Mouse (Mus musculus): Measurements from ENCODE around the gene Rps15. TPM values are rescaled to one million over a fixed set of nuclear protein-coding genes. Genes with fewer than 3 reads are reported as not detected.

The Rps15 gene
- total and polyA plus RNA-seq, 2 experiments, result 510 to 1,012 TPM

DNA sequence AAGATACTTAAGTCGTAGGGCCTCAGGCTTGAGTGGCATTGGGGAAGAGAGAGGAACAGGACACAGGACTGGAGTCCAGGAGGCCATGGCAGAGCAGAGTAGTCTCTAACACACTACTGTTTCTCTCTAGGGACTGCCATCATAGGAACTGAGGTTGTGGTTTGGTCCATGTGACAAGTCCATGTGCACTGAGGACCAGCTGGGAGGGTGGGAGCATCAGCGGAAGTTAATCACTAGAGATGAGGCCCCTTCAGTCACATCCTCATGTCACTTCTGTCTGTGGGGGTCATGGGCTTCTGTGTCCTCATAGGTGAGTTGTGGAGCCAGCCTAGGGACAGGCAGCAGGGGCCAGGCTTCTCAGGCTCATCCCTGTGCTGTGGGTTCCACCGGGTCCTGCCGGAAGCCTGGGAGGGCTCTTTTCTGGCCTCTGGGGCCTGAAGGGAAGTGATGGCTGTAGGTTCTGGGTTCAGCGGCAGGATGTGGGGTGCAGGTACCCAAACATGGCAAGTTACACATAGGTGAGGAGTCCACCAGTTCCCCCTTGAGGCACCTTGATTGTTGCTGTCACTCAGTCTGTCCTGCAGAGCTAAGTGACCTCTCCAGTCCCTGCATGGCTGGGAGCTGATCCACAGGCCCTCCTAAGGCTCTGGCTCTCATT is 20.9 kb upstream of the Rps15 start:
- Histone ChIP-seq H3K9ac (ENCODE audit: low read depth, low read length) (peak overlapping the region; percentile 64), H3K27ac (replicated peaks; ENCODE audit: insufficient read depth, low read depth, low read length) (peak overlapping the region; percentile 95), H3K36me3 (ENCODE audit: control insufficient read depth, insufficient read depth, low read length) (peaks cover 3% of the 10 kb centered on the region; the same call in 1 of the 2 replicates), H3K4me3 (ENCODE audit: insufficient read depth, low read depth, low read length) (peak overlapping the region; percentile 4; the same call in 1 of the 2 replicates), H3K27me3 (ENCODE audit: control insufficient read depth, insufficient read depth, low read length) (no peaks in the 10 kb centered on the region), H3K4me1 (ENCODE audit: control insufficient read depth, insufficient read depth, low read length) (peaks cover 60% of the 10 kb centered on the region), H3K79me2 (ENCODE audit: control insufficient read depth, insufficient read depth, low read length) (peaks cover 43% of the 10 kb centered on the region)
- 35% methylated on average over 5 of the region's 5 CpGs for WGBS
- DNase-seq (ENCODE audit: extremely low read depth, low read depth, low spot score), result no peak
- TF ChIP-seq POLR2A (IDR thresholded peaks at IDR 0.05; ENCODE audit: extremely low read depth, insufficient read depth, low read length) (no peak), CTCF (IDR thresholded peaks at IDR 0.05; ENCODE audit: low read depth, low read length) (no peak)

DNA sequence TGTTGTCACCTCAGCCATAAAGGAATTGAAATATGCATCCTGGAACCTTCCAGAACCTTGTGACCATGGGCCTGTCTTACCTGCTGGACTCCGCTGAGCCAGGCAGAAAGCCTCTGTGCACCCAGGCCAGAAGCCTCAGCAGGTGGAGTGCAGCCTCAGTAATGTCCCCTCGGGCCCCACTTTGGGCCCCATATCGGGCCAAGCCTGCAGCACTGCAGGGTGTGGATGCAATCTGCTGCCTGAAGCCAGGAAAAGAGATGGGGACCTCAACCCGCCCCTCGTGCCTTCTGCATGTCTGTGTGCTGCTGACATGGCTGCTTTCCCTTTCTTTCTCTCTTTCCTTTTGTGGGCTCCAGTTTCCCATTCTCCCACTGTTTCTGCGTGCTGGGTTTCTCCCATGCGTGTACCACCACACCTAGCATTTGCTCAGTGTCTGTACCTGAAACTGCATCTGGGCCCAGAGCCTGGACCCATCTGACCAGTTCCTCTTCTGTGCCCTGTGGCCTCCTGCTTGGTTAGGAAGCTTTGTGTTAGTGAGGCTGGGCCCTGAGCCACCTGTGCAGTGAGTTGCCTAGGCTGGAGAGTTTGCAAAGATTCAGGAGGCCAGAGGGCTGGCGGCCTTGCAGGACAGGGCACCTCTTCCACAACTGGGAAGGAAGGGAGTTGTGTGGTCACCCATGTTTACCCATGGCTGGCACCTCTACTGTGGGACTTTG is 20.2 kb upstream of the Rps15 start:
- H3K27me3 ChIP-seq (ENCODE audit: control insufficient read depth, insufficient read depth, low read length), result no peaks in the 10 kb centered on the region
- H3K79me2 ChIP-seq (ENCODE audit: control insufficient read depth, insufficient read depth, low read length), result peaks cover 38% of the 10 kb centered on the region
- H3K27ac ChIP-seq (replicated peaks; ENCODE audit: insufficient read depth, low read depth, low read length), result peak overlapping the region; percentile 95
- no peak overlapping the region for H3K4me3 ChIP-seq (ENCODE audit: insufficient read depth, low read depth, low read length)
- peak overlapping the region; percentile 64 for H3K9ac ChIP-seq (ENCODE audit: low read depth, low read length)
- peaks cover 58% of the 10 kb centered on the region for H3K4me1 ChIP-seq (ENCODE audit: control insufficient read depth, insufficient read depth, low read length)
- 48% methylated on average over 8 of the region's 8 CpGs for WGBS
- TF ChIP-seq POLR2A (IDR thresholded peaks at IDR 0.05; ENCODE audit: extremely low read depth, insufficient read depth, low read length), result no peak
- TF ChIP-seq CTCF (IDR thresholded peaks at IDR 0.05; ENCODE audit: low read depth, low read length), result no peak
- DNase-seq (ENCODE audit: extremely low read depth, low read depth, low spot score), result peak; percentile 85
- H3K36me3 ChIP-seq (ENCODE audit: control insufficient read depth, insufficient read depth, low read length), result peaks cover 6% of the 10 kb centered on the region; the same call in 1 of the 2 replicates

DNA sequence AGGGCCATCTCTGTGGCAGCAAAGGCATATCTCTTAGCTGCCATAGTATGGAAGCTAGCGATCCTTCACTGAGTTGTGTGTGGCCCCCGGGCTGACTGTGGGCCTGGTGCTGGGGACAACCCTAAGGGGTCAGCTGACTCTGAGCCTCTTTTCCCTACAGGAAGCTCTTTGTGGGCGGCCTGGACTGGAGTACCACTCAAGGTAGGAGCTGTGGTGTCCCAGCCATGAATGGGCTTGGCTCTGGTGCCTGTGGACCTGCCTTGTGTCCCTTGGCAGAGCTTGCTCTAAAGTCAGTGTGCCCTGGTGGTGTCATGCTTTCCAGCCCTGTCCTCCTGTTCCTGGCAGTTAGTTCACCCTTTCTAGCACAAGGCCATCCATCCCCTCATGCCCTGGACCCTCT is 18.4 kb upstream of the Rps15 start:
- Histone ChIP-seq H3K4me3 (ENCODE audit: insufficient read depth, low read depth, low read length) (no peak overlapping the region), H3K9ac (ENCODE audit: low read depth, low read length) (peak overlapping the region; percentile 3; the same call in 1 of the 2 replicates), H3K27ac (replicated peaks; ENCODE audit: insufficient read depth, low read depth, low read length) (peak overlapping the region; percentile 3; the same call in 1 of the 2 replicates), H3K36me3 (ENCODE audit: control insufficient read depth, insufficient read depth, low read length) (peaks cover 19% of the 10 kb centered on the region; the same call in 1 of the 2 replicates), H3K4me1 (ENCODE audit: control insufficient read depth, insufficient read depth, low read length) (peaks cover 52% of the 10 kb centered on the region), H3K27me3 (ENCODE audit: control insufficient read depth, insufficient read depth, low read length) (no peaks in the 10 kb centered on the region), H3K79me2 (ENCODE audit: control insufficient read depth, insufficient read depth, low read length) (peaks cover 24% of the 10 kb centered on the region)
- DNase-seq (ENCODE audit: extremely low read depth, low read depth, low spot score), result no peak
- TF ChIP-seq CTCF (IDR thresholded peaks at IDR 0.05; ENCODE audit: low read depth, low read length) (no peak), POLR2A (IDR thresholded peaks at IDR 0.05; ENCODE audit: extremely low read depth, insufficient read depth, low read length) (no peak)
- WGBS, result 81% methylated on average over 3 of the region's 3 CpGs

DNA sequence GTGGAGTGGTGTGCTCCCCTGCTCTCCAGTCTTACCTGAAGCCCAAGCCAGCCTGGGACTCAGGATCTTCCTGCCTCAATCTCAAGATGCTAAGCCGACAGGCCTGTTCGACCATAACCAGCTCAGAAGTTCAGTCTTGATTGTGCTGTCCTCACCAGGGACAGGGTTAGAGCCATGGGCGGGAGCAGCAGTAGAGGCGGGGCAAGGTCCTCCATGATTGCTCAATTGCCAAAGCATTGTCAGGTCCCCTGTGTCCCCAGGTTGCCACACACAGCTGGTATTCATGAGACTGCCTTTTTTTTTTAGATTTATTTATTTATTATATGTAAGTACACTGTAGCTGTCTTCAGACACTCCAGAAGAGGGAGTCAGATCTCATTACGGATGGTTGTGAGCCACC is 16.0 kb upstream of the Rps15 start:
- peak; percentile 90 for DNase-seq (ENCODE audit: extremely low read depth, low read depth, low spot score)
- peaks cover 21% of the 10 kb centered on the region for H3K79me2 ChIP-seq (ENCODE audit: control insufficient read depth, insufficient read depth, low read length)
- peaks cover 19% of the 10 kb centered on the region; the same call in 1 of the 2 replicates for H3K36me3 ChIP-seq (ENCODE audit: control insufficient read depth, insufficient read depth, low read length)
- H3K9ac ChIP-seq (ENCODE audit: low read depth, low read length), result peak overlapping the region; percentile 0; the same call in 1 of the 2 replicates
- peak overlapping the region; percentile 10 for H3K27ac ChIP-seq (replicated peaks; ENCODE audit: insufficient read depth, low read depth, low read length)
- H3K4me1 ChIP-seq (ENCODE audit: control insufficient read depth, insufficient read depth, low read length), result peaks cover 41% of the 10 kb centered on the region
- 32% methylated on average over 5 of the region's 5 CpGs for WGBS
- TF ChIP-seq POLR2A (IDR thresholded peaks at IDR 0.05; ENCODE audit: extremely low read depth, insufficient read depth, low read length) (no peak), CTCF (IDR thresholded peaks at IDR 0.05; ENCODE audit: low read depth, low read length) (no peak)
- no peak overlapping the region for H3K4me3 ChIP-seq (ENCODE audit: insufficient read depth, low read depth, low read length)
- no peaks in the 10 kb centered on the region for H3K27me3 ChIP-seq (ENCODE audit: control insufficient read depth, insufficient read depth, low read length)

DNA sequence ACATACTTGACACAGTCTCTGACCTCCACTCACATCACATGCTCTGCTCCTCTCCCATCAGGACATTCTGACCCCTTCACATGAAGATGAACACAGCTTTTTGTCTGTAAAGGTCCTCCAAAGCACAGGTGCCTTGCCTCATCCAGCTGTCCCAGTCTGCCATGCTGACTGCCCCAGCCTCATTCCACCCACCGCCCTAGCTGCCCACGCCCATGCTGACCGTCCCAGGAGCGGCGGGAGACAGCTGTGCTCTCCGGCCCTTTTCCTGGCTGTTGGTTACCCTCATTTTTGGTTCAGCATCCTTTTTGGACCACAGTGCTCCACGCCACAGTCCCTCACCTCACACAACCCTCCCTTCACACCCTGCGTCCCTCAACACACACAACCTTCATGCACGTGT is 13.9 kb upstream of the Rps15 start:
- Histone ChIP-seq H3K9ac (ENCODE audit: low read depth, low read length) (no peak overlapping the region; the same call in 1 of the 2 replicates), H3K79me2 (ENCODE audit: control insufficient read depth, insufficient read depth, low read length) (peaks cover 15% of the 10 kb centered on the region), H3K27me3 (ENCODE audit: control insufficient read depth, insufficient read depth, low read length) (no peaks in the 10 kb centered on the region), H3K4me1 (ENCODE audit: control insufficient read depth, insufficient read depth, low read length) (peaks cover 38% of the 10 kb centered on the region), H3K4me3 (ENCODE audit: insufficient read depth, low read depth, low read length) (no peak overlapping the region), H3K36me3 (ENCODE audit: control insufficient read depth, insufficient read depth, low read length) (peaks cover 24% of the 10 kb centered on the region; the same call in 1 of the 2 replicates), H3K27ac (replicated peaks; ENCODE audit: insufficient read depth, low read depth, low read length) (no peak overlapping the region)
- TF ChIP-seq POLR2A (IDR thresholded peaks at IDR 0.05; ENCODE audit: extremely low read depth, insufficient read depth, low read length) (no peak), CTCF (IDR thresholded peaks at IDR 0.05; ENCODE audit: low read depth, low read length) (no peak)
- DNase-seq (ENCODE audit: extremely low read depth, low read depth, low spot score), result no peak
- 93% methylated on average over 9 of the region's 9 CpGs for WGBS

All from liver, adult 2 months (tissue).